Mouse (Mus musculus) bone marrow macrophage, adult 2 months (primary cell): ENCODE measurements around the gene Taf3.

Experiments
- CTCF ChIP-seq: IDR thresholded peaks from 2 replicates; pipeline ENCODE4 v1.5.1; 2012; ENCODE audit warnings: low read depth, mild to moderate bottlenecking, low read length, moderate library complexity
- POLR2A ChIP-seq: IDR thresholded peaks from 2 replicates; pipeline ENCODE4 v1.6.1; 2012; ENCODE audit warnings: mild to moderate bottlenecking, low read depth, low read length, borderline replicate concordance

GRCm38 (mm10) chr2:9873757-9874156 lies 174.6 kb downstream of the Taf3 start:
- TF ChIP-seq CTCF (no peak), POLR2A (no peak)
